Mouse (Mus musculus): ENCODE results near the gene Srrm4.

Gene Srrm4

GRCm38 (mm10) chr5:116400042-116400730 is 191.4 kb downstream of the Srrm4 start:
- DNase-seq: no peak

GRCm38 (mm10) chr5:116396104-116396503 is 195.5 kb downstream of the Srrm4 start:
- DNase-seq: no peak

DNA sequence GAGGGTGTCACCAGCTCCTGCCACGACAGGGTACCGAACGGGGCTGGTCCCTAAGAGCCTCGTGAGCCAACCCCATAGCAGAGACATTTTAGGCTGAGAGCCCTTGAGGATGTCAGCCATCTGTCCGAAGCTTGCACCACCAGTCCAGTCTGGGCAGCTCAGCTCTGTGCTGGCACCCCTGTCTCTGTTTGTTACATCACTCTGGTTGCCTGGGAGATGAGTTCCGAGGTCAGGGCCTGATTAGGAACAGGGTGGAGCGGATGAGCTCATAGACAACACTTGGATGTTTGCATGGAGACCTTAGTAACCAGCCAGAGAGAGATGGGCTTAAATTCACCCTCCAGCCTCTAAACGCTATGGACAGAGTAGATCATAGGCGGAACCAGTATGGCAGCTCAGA is 199.0 kb downstream of the Srrm4 start:
- no peak for DNase-seq

- DNase-seq: no peak
Observed at GRCm38 (mm10) chr5:116389856-116390542, 201.6 kb downstream of the Srrm4 start.

DNA sequence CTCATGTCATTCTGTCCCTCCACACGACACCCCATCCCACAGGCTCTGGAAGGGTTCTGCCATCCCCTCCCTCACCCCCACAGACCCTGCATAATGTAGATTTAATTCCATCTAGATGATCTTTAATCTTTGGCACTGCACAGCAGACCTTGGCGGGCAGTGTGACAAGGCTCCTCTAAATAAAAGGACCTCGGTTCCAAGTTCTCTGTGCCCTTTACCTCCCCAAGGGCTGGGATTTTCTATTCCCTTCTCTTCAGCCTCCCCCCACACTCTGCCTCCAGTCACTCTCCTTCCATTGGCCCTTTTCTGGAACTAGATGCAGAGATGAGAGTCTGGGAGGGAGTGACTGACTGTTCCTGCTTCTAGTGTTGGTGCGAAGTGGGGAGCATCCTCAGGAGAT is 202.3 kb downstream of the Srrm4 start:
- no peak for DNase-seq

Measured in embryo, embryonic 11 days (tissue).